Mouse (Mus musculus) adrenal gland, adult 18-20 months (tissue): ENCODE measurements around the gene Hlx. TPM values are rescaled to one million over a fixed set of nuclear protein-coding genes. Genes with fewer than 3 reads are reported as not detected.
A peak's percentile ranks its signal among the peaks of the same experiment; 100 is the strongest.

Source experiments
- DNase-seq, 2 experiments: peaks; one replicate each; pipeline ENCODE4 v3.0.0; 2021 to 2022; ENCODE audit warnings: low spot score in 2 of 2
- total RNA-seq, 2 experiments: library from RNA; stranded (reverse); gene quantifications; 1 replicate in 1 of 2; 2 replicates in 1 of 2; pipeline ENCODE4 v1.2.3; 2021

Hlx gene
- total RNA-seq, 2 experiments from 2014 or later: 10.7 to 11.1 TPM

- no peak for DNase-seq
Observed at GRCm38 (mm10) chr1:184716117-184716516, 16.3 kb downstream of the Hlx start.

GRCm38 (mm10) chr1:184715693-184716092 is 16.7 kb downstream of the Hlx start:
- DNase-seq: no peak

- no peak for DNase-seq
Observed at GRCm38 (mm10) chr1:184714515-184714914, 17.9 kb downstream of the Hlx start.

GRCm38 (mm10) chr1:184713716-184714115 is 18.7 kb downstream of the Hlx start:
- no peak for DNase-seq

- DNase-seq: peak in 1 of 2 experiments; percentile 32
Observed at GRCm38 (mm10) chr1:184707532-184708248, 24.7 kb downstream of the Hlx start.

- no peak for DNase-seq
Observed at GRCm38 (mm10) chr1:184704901-184705300, 27.5 kb downstream of the Hlx start.

GRCm38 (mm10) chr1:184699295-184699694 is 33.1 kb downstream of the Hlx start:
- no peak for DNase-seq

GRCm38 (mm10) chr1:184695451-184695850 is 37.0 kb downstream of the Hlx start:
- DNase-seq: no peak

GRCm38 (mm10) chr1:184692204-184692904 is 40.1 kb downstream of the Hlx start:
- DNase-seq: no peak

GRCm38 (mm10) chr1:184691240-184691639 is 41.2 kb downstream of the Hlx start:
- DNase-seq: no peak

- DNase-seq: no peak
Observed at GRCm38 (mm10) chr1:184688026-184688425, 44.4 kb downstream of the Hlx start.

GRCm38 (mm10) chr1:184687512-184687911 is 44.9 kb downstream of the Hlx start:
- no peak for DNase-seq

- DNase-seq: no peak
Observed at GRCm38 (mm10) chr1:184683541-184683940, 48.9 kb downstream of the Hlx start.

- DNase-seq: no peak
Observed at GRCm38 (mm10) chr1:184679416-184679965, 52.9 kb downstream of the Hlx start.

- DNase-seq: no peak
Observed at GRCm38 (mm10) chr1:184677641-184678040, 54.8 kb downstream of the Hlx start.

Other genes starting within 250 kb of the Hlx start
- gene Marc1, start 78.7 kb upstream of the Hlx start, total RNA-seq: 10 to 100 TPM in 1 of 2 experiments, 1 to 10 TPM in 1; 6.1 to 19.0 TPM
- gene Marc2, start 113.8 kb upstream of the Hlx start, total RNA-seq: 100 to 1,000 TPM; 381 to 428 TPM
- gene C130074G19Rik, start 150.6 kb upstream of the Hlx start, total RNA-seq: 10 to 100 TPM; 32.3 to 64.9 TPM